Mouse (Mus musculus): ENCODE measurements around the gene Rnf10. TPM values are rescaled to one million over a fixed set of nuclear protein-coding genes. Genes with fewer than 3 reads are reported as not detected.
A peak's percentile ranks its signal among the peaks of the same experiment; 100 is the strongest.

Rnf10 gene
- total RNA-seq, 1 experiment: 134 TPM

DNA sequence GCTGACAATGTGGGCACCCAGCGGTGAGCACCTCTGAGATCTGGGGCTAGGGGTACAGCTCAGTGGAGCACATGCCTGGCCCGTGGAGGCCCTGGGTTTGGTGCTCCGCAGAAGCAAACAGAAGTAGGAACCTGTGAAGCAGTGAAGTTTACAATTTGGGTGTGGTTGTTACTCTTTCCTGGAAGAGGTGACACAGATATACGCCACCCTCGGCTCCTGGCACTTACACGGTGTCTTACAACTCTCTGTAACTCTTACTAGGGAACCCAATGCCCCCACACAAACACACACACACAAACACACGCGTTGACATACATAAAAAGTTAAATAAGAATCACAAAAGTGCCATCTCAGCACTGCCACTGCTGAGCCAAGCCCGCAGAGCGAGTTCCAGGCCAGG is 23.6 kb upstream of the Rnf10 start:
- no peak overlapping the region for H3K27ac ChIP-seq (ENCODE audit: insufficient read depth, low read depth, low read length, poor library complexity, severe bottlenecking)
- no peak for DNase-seq (ENCODE audit: low read depth, low spot score)
- in situ Hi-C loops (cut with MboI; ENCODE audit: low sequenced_read_pairs in 2 of 2, unreplicated experiment in 2 of 2): no loop called here
- peaks cover 1 to 3% of the 10 kb centered on the region in 2 experiments; a peak in 1 of 4 replicates for H3K4me1 ChIP-seq (ENCODE audit: control insufficient read depth in 2 of 2, insufficient read depth in 2 of 2, low read length in 2 of 2, poor library complexity in 1 of 2)
- H3K36me3 ChIP-seq (ENCODE audit: control insufficient read depth, insufficient read depth, low read length, poor library complexity, severe bottlenecking): peaks cover 32% of the 10 kb centered on the region
- 0 out of 2 replicates have a peak, but pooled peaks have one; percentile 13 for TF ChIP-seq MAFK (IDR thresholded peaks at IDR 0.05; ENCODE audit: insufficient read depth, low read depth, low read length)
- no peak for TF ChIP-seq CHD2 (IDR thresholded peaks at IDR 0.05; ENCODE audit: low read depth, low read length)
- TF ChIP-seq ZC3H11A (IDR thresholded peaks at IDR 0.05; ENCODE audit: borderline replicate concordance, low read depth, low read length): no peak
- no peak for TF ChIP-seq HCFC1 (IDR thresholded peaks at IDR 0.05; ENCODE audit: borderline replicate concordance, insufficient read depth, low read length)
- H3K4me3 ChIP-seq (ENCODE audit: insufficient read depth in 1 of 2, low read depth in 1 of 2, low read length in 2 of 2, poor library complexity in 1 of 2, severe bottlenecking in 1 of 2): no peak overlapping the region
- H3K9ac ChIP-seq (ENCODE audit: insufficient read depth, low read depth, low read length, poor library complexity, severe bottlenecking): no peak overlapping the region
- H3K9me3 ChIP-seq (ENCODE audit: control insufficient read depth, insufficient read depth, low read depth, low read length): no peaks in the 10 kb centered on the region

DNA sequence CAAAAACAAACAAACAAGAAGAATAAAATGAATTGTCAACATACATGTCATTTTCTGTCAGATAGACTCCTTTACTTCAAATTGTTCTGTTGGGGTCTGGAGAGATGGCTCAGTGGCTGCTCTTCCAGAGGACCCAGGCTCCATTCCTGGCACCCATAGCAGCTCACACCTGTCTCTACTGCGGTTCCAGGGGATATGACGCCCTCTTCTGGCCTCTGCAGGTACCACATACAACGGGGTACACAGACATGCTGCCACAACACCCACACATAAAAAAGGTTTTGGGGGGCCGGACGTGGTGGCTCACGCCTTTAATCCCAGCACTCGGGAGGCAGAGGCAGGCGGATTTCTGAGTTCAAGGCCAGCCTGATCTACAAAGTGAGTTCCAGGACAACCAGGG is 21.5 kb upstream of the Rnf10 start:
- TF ChIP-seq ZC3H11A (IDR thresholded peaks at IDR 0.05; ENCODE audit: borderline replicate concordance, low read depth, low read length): 0 out of 2 replicates have a peak, but pooled peaks have one; percentile 21
- no peak for TF ChIP-seq MAFK (IDR thresholded peaks at IDR 0.05; ENCODE audit: insufficient read depth, low read depth, low read length)
- Histone ChIP-seq H3K27ac (ENCODE audit: insufficient read depth, low read depth, low read length, poor library complexity, severe bottlenecking) (no peak overlapping the region), H3K36me3 (ENCODE audit: control insufficient read depth, insufficient read depth, low read length, poor library complexity, severe bottlenecking) (peaks cover 36% of the 10 kb centered on the region), H3K4me3 (ENCODE audit: insufficient read depth in 1 of 2, low read depth in 1 of 2, low read length in 2 of 2, poor library complexity in 1 of 2, severe bottlenecking in 1 of 2) (no peak overlapping the region), H3K4me1 (ENCODE audit: control insufficient read depth in 2 of 2, insufficient read depth in 2 of 2, low read length in 2 of 2, poor library complexity in 1 of 2) (0 out of 4 replicates have a peak, but pooled peaks cover 1 to 3% of the 10 kb centered on the region in 2 experiments), H3K9me3 (ENCODE audit: control insufficient read depth, insufficient read depth, low read depth, low read length) (no peaks in the 10 kb centered on the region), H3K9ac (ENCODE audit: insufficient read depth, low read depth, low read length, poor library complexity, severe bottlenecking) (no peak overlapping the region)
- DNase-seq (ENCODE audit: low read depth, low spot score): no peak
- in situ Hi-C loops (cut with MboI; ENCODE audit: low sequenced_read_pairs in 2 of 2, unreplicated experiment in 2 of 2): no loop called here

DNA sequence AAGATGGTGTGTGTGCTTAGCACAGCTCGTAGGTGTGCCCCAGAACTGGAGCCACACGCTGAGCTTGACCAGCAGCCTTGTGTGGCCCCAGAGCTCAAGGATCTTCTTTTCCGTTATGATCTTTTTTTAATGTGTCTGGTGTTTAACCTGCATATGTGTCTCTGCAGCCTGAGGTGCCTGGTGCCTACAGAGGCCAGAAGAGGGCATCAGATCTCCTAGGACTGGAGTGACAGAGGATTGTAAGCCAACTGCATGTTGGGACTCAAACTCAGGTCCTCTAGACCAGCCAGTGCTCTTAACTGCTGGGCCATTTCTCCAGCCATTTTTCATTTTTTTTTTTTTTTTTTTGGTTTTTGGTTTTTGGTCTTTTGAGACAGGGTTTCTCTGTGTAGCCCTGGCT is 12.0 kb upstream of the Rnf10 start:
- DNase-seq (ENCODE audit: low read depth, low spot score): no peak
- H3K4me3 ChIP-seq (ENCODE audit: insufficient read depth in 1 of 2, low read depth in 1 of 2, low read length in 2 of 2, poor library complexity in 1 of 2, severe bottlenecking in 1 of 2): no peak overlapping the region
- no peak overlapping the region for H3K9ac ChIP-seq (ENCODE audit: insufficient read depth, low read depth, low read length, poor library complexity, severe bottlenecking)
- peaks cover 13% of the 10 kb centered on the region; the same call in 1 of the 2 replicates for H3K36me3 ChIP-seq (ENCODE audit: control insufficient read depth, insufficient read depth, low read length, poor library complexity, severe bottlenecking)
- no peaks in the 10 kb centered on the region for H3K4me1 ChIP-seq (ENCODE audit: control insufficient read depth in 2 of 2, insufficient read depth in 2 of 2, low read length in 2 of 2, poor library complexity in 1 of 2)
- H3K27ac ChIP-seq (ENCODE audit: insufficient read depth, low read depth, low read length, poor library complexity, severe bottlenecking): no peak overlapping the region
- H3K9me3 ChIP-seq (ENCODE audit: control insufficient read depth, insufficient read depth, low read depth, low read length): no peaks in the 10 kb centered on the region
- no peak for TF ChIP-seq HCFC1 (IDR thresholded peaks at IDR 0.05; ENCODE audit: borderline replicate concordance, insufficient read depth, low read length)
- no peak for TF ChIP-seq MAFK (IDR thresholded peaks at IDR 0.05; ENCODE audit: insufficient read depth, low read depth, low read length)
- no peak for TF ChIP-seq CHD2 (IDR thresholded peaks at IDR 0.05; ENCODE audit: low read depth, low read length)
- no peak for TF ChIP-seq ZC3H11A (IDR thresholded peaks at IDR 0.05; ENCODE audit: borderline replicate concordance, low read depth, low read length)
- no peak for TF ChIP-seq ZNF384 (IDR thresholded peaks at IDR 0.05; ENCODE audit: low read depth, low read length)
- in situ Hi-C loops (cut with MboI; ENCODE audit: low sequenced_read_pairs in 2 of 2, unreplicated experiment in 2 of 2): no loop called here

DNA sequence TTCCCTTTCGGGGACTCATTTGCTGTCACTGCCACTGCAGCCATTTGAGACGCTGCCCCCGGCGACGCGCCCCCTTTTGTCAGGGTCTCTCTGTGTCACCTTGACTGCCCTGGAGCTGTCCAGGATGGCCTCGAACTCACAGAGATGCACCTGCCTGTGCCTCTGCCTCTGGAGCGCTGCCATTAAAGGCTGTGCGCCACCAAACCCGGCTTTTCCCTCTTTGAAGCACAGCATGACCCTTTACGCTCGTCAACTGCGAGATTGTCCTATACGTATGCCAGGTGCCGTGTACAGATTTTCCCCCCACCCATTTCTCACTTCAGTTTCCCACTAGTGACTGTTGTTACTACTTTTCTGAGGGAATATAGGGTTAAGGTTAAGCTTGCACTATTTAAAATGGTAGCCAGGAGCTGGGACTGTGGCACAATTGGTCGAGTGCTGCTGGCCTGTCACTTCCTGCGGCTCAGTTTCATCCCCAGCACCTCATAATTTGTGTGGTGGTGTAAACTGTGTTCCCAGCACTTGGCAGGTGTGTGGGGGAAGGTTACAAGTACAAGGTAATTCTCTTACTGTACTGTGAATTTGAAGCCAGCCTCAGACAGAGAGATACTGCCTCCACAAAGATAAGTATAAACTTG is 7.5 kb upstream of the Rnf10 start:
- H3K4me3 ChIP-seq (ENCODE audit: insufficient read depth in 1 of 2, low read depth in 1 of 2, low read length in 2 of 2, poor library complexity in 1 of 2, severe bottlenecking in 1 of 2): peak overlapping the region; percentile 86 to 91
- H3K9ac ChIP-seq (ENCODE audit: insufficient read depth, low read depth, low read length, poor library complexity, severe bottlenecking): peak overlapping the region; percentile 81
- no peak overlapping the region for H3K27ac ChIP-seq (ENCODE audit: insufficient read depth, low read depth, low read length, poor library complexity, severe bottlenecking)
- peaks cover 0 to 2% of the 10 kb centered on the region in 2 experiments; a peak in 1 of 4 replicates for H3K4me1 ChIP-seq (ENCODE audit: control insufficient read depth in 2 of 2, insufficient read depth in 2 of 2, low read length in 2 of 2, poor library complexity in 1 of 2)
- peaks cover 11% of the 10 kb centered on the region; the same call in 1 of the 2 replicates for H3K36me3 ChIP-seq (ENCODE audit: control insufficient read depth, insufficient read depth, low read length, poor library complexity, severe bottlenecking)
- TF ChIP-seq CHD2 (IDR thresholded peaks at IDR 0.05; ENCODE audit: low read depth, low read length): no peak
- no peak for TF ChIP-seq ZC3H11A (IDR thresholded peaks at IDR 0.05; ENCODE audit: borderline replicate concordance, low read depth, low read length)
- TF ChIP-seq ZNF384 (IDR thresholded peaks at IDR 0.05; ENCODE audit: low read depth, low read length): no peak
- no peak for TF ChIP-seq MAFK (IDR thresholded peaks at IDR 0.05; ENCODE audit: insufficient read depth, low read depth, low read length)
- no peak for TF ChIP-seq HCFC1 (IDR thresholded peaks at IDR 0.05; ENCODE audit: borderline replicate concordance, insufficient read depth, low read length)
- no peaks in the 10 kb centered on the region for H3K9me3 ChIP-seq (ENCODE audit: control insufficient read depth, insufficient read depth, low read depth, low read length)
- peak; percentile 34 for DNase-seq (ENCODE audit: low read depth, low spot score)
- in situ Hi-C loops (cut with MboI; ENCODE audit: low sequenced_read_pairs in 2 of 2, unreplicated experiment in 2 of 2): no loop called here
